In the genomic region with DNA sequence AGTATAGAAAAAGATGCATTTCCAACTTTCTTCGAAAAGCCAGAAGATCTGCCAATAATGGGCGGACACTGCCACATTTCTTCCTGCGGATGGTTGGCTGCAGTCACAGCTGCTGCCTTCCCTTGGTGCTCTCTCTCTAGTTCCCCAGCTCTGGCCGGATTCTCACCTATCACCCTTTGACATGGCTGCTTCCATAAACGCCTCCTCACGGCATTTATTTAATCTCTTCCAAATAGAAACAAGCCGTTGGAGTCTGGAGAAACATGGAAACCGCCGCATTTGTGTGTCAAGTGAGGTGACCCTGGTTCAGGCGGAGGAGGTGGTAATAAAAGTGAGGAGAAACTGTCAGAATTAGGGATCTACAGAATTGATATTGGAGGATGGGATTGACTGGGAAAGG, we compare ENCODE assay signal across 12 mouse cellular contexts. TPM values are rescaled to one million over a fixed set of nuclear protein-coding genes. Genes with fewer than 3 reads are reported as not detected.
DNase-seq lines count a peak whose midpoint lies in the region; ATAC-seq and TF ChIP-seq lines count a peak whose summit lies in the region.
"Had no signal": no experiment of that assay in that cellular context is flagged by ENCODE, and none has a peak within 500 bp of the region (broad histone marks: within the 10 kb centered on the region; RNA-seq: fewer than 3 reads in every experiment).

No protein-coding gene starts in this region.

- no peaks in the 10 kb centered on the region for H3K27me3 ChIP-seq in kidney, embryonic 14.5 days (ENCODE audit: control insufficient read depth, insufficient read depth, low read length)
- no peaks in the 10 kb centered on the region for H3K27me3 ChIP-seq in stomach, embryonic 14.5 days (ENCODE audit: control insufficient read depth, insufficient read depth, low read length)
- no peaks in the 10 kb centered on the region for H3K27me3 ChIP-seq in stomach, postnatal 0 days (ENCODE audit: control insufficient read depth, insufficient read depth, low read length)
- H3K27me3 ChIP-seq in stomach, embryonic 15.5 days (replicated peaks), result no peaks in the 10 kb centered on the region
- H3K27me3 ChIP-seq: embryonic facial prominence, embryonic 15.5 days; heart, embryonic 15.5 days had no signal

- H3K36me3 ChIP-seq in kidney, embryonic 14.5 days (ENCODE audit: control insufficient read depth, insufficient read depth, low read length), result peaks cover 7% of the 10 kb centered on the region
- H3K36me3 ChIP-seq in stomach, embryonic 14.5 days (ENCODE audit: control insufficient read depth, insufficient read depth, low read length), result peaks cover 9% of the 10 kb centered on the region
- no peaks in the 10 kb centered on the region for H3K36me3 ChIP-seq in stomach, postnatal 0 days (ENCODE audit: control insufficient read depth, insufficient read depth, low read length)
- H3K36me3 ChIP-seq in stomach, embryonic 15.5 days, result no peaks in the 10 kb centered on the region
- H3K36me3 ChIP-seq: embryonic facial prominence, embryonic 15.5 days had no signal

- TF ChIP-seq EP300 in stomach, postnatal 0 days (optimal IDR thresholded peaks at IDR 0.05), result no peak

- H3K27ac ChIP-seq in kidney, embryonic 14.5 days (ENCODE audit: low read depth, low read length), result peak overlapping the region; percentile 10; the same call in 1 of the 2 replicates
- H3K27ac ChIP-seq in stomach, embryonic 14.5 days (ENCODE audit: low read length), result peak overlapping the region; percentile 99; the same call in 1 of the 2 replicates
- no peak overlapping the region for H3K27ac ChIP-seq in stomach, postnatal 0 days (replicated peaks)
- H3K27ac ChIP-seq in stomach, embryonic 15.5 days, result peak overlapping the region; percentile 99; the same call in 1 of the 2 replicates

- TF ChIP-seq CTCF in stomach, postnatal 0 days (IDR thresholded peaks at IDR 0.05; ENCODE audit: low read depth), result no peak

- peak overlapping the region; percentile 49; the same call in 1 of the 2 replicates for H3K4me2 ChIP-seq in kidney, embryonic 14.5 days (replicated peaks; ENCODE audit: low read depth, low read length)
- H3K4me2 ChIP-seq in stomach, embryonic 14.5 days (replicated peaks; ENCODE audit: low read depth, low read length), result 0 out of 2 replicates have a peak overlapping the region, but pooled peaks have one; percentile 57
- H3K4me2 ChIP-seq in stomach, postnatal 0 days (replicated peaks; ENCODE audit: low read depth), result no peak overlapping the region
- no peak overlapping the region for H3K4me2 ChIP-seq in stomach, embryonic 15.5 days

- ATAC-seq in kidney, embryonic 14.5 days (ENCODE audit: low FRiP score, low TSS enrichment), result no peak
- ATAC-seq in stomach, embryonic 14.5 days (ENCODE audit: insufficient number of reproducible peaks, insufficient read depth, low FRiP score, low read depth), result no peak
- ATAC-seq in stomach, postnatal 0 days (ENCODE audit: low FRiP score, low TSS enrichment), result no peak
- ATAC-seq in stomach, embryonic 15.5 days (ENCODE audit: insufficient read depth, low FRiP score, low read depth), result no peak

- no peak overlapping the region; the same call in 1 of the 2 replicates for H3K4me3 ChIP-seq in kidney, embryonic 14.5 days (ENCODE audit: low read length)
- H3K4me3 ChIP-seq in stomach, embryonic 14.5 days (ENCODE audit: low read depth, low read length), result no peak overlapping the region
- no peak overlapping the region for H3K4me3 ChIP-seq in stomach, postnatal 0 days (ENCODE audit: low read depth, low read length)
- H3K4me3 ChIP-seq in stomach, embryonic 15.5 days (replicated peaks), result no peak overlapping the region

- H3K4me1 ChIP-seq in kidney, embryonic 14.5 days (ENCODE audit: control insufficient read depth, insufficient read depth, low read length), result peaks cover 32% of the 10 kb centered on the region
- H3K4me1 ChIP-seq in stomach, embryonic 14.5 days (ENCODE audit: control insufficient read depth, insufficient read depth, low read length), result peaks cover 37% of the 10 kb centered on the region
- H3K4me1 ChIP-seq in stomach, postnatal 0 days (replicated peaks; ENCODE audit: control insufficient read depth, insufficient read depth), result peaks cover 2% of the 10 kb centered on the region; the same call in 1 of the 2 replicates
- peaks cover 34% of the 10 kb centered on the region for H3K4me1 ChIP-seq in stomach, embryonic 15.5 days

- 31% methylated on average over 10 of the region's 10 CpGs for WGBS in kidney, embryonic 14.5 days
- 55% methylated on average over 10 of the region's 10 CpGs for WGBS in stomach, embryonic 14.5 days
- WGBS in stomach, postnatal 0 days, result 63% methylated on average over 10 of the region's 10 CpGs
- 51% methylated on average over 10 of the region's 10 CpGs for WGBS in stomach, embryonic 15.5 days

- peak; percentile 54 for DNase-seq in cerebellum, adult 9-11 months
- DNase-seq in cerebellum, postnatal 10 days, result no peak
- no peak for DNase-seq in kidney, adult 18-20 months
- DNase-seq in stomach, postnatal 0 days (ENCODE audit: low spot score), result no peak
- no peak for DNase-seq in thymus, postnatal 10 days (ENCODE audit: low spot score in 2 of 2)
- DNase-seq: cerebellum, adult 11 months; left cerebral cortex, postnatal 4 days had no signal

- 0 out of 2 replicates have a peak, but pooled peaks cover 2% of the 10 kb centered on the region for H3K9me3 ChIP-seq in kidney, embryonic 14.5 days (ENCODE audit: control insufficient read depth, low read length)
- no peaks in the 10 kb centered on the region for H3K9me3 ChIP-seq in stomach, embryonic 14.5 days (ENCODE audit: control insufficient read depth, low read depth, low read length)
- no peaks in the 10 kb centered on the region for H3K9me3 ChIP-seq in stomach, postnatal 0 days (ENCODE audit: control insufficient read depth, low read length)
- H3K9me3 ChIP-seq in stomach, embryonic 15.5 days, result no peaks in the 10 kb centered on the region
- H3K9me3 ChIP-seq: embryonic facial prominence, embryonic 15.5 days; heart, embryonic 15.5 days had no signal

- no peak overlapping the region for H3K9ac ChIP-seq in kidney, embryonic 14.5 days (ENCODE audit: low read depth, low read length)
- no peak overlapping the region for H3K9ac ChIP-seq in stomach, embryonic 14.5 days (replicated peaks; ENCODE audit: low read depth, low read length)
- H3K9ac ChIP-seq in stomach, postnatal 0 days (ENCODE audit: low read length), result no peak overlapping the region
- H3K9ac ChIP-seq in stomach, embryonic 15.5 days, result no peak overlapping the region

RNA-seq across cellular contexts. Expression of a gene that starts 0.9 kb away (rescaled TPM):
- 32.9 and 62.2 TPM in 2 replicates for polyA plus RNA-seq in kidney, embryonic 14.5 days (2014; fragmentation: Nextera tagmentation; extraction: Ambion mirVana)
- polyA plus RNA-seq in stomach, embryonic 14.5 days (2014; fragmentation: Nextera tagmentation; extraction: Ambion mirVana), result 51.1 and 52.7 TPM in 2 replicates
- 9.4 and 10.3 TPM in 2 replicates for polyA plus RNA-seq in stomach, postnatal 0 days (2015; fragmentation: Nextera tagmentation; extraction: Ambion mirVana)
- 23.5 and 25.6 TPM in 2 replicates for polyA plus RNA-seq in stomach, embryonic 15.5 days (2015; fragmentation: Nextera tagmentation; extraction: Ambion mirVana)

RNA-seq across cellular contexts. Expression of a gene that starts 51.7 kb away (rescaled TPM):
- 0.15 TPM in 1 of 2 replicates, not detected in the other for polyA plus RNA-seq in kidney, embryonic 14.5 days (2014; fragmentation: Nextera tagmentation; extraction: Ambion mirVana)
- polyA plus RNA-seq in stomach, embryonic 14.5 days (2014; fragmentation: Nextera tagmentation; extraction: Ambion mirVana), result 4.5 and 5.0 TPM in 2 replicates
- 0.97 and 1.5 TPM in 2 replicates for polyA plus RNA-seq in stomach, postnatal 0 days (2015; fragmentation: Nextera tagmentation; extraction: Ambion mirVana)
- 4.0 TPM in 2 replicates for polyA plus RNA-seq in stomach, embryonic 15.5 days (2015; fragmentation: Nextera tagmentation; extraction: Ambion mirVana)
- polyA plus RNA-seq: heart, embryonic 15.5 days had no signal

Comparison
In these comparisons a context has a peak if more than half of its experiments do, and no peak if none do; other contexts are left out.
1. H3K4me2 ChIP-seq: peak in kidney, embryonic 14.5 days (single experiment) and stomach, embryonic 14.5 days (single experiment); none in stomach, postnatal 0 days (single experiment) and stomach, embryonic 15.5 days (single experiment).